ENCODE assay signal across 11 mouse cellular contexts in the genomic region with DNA sequence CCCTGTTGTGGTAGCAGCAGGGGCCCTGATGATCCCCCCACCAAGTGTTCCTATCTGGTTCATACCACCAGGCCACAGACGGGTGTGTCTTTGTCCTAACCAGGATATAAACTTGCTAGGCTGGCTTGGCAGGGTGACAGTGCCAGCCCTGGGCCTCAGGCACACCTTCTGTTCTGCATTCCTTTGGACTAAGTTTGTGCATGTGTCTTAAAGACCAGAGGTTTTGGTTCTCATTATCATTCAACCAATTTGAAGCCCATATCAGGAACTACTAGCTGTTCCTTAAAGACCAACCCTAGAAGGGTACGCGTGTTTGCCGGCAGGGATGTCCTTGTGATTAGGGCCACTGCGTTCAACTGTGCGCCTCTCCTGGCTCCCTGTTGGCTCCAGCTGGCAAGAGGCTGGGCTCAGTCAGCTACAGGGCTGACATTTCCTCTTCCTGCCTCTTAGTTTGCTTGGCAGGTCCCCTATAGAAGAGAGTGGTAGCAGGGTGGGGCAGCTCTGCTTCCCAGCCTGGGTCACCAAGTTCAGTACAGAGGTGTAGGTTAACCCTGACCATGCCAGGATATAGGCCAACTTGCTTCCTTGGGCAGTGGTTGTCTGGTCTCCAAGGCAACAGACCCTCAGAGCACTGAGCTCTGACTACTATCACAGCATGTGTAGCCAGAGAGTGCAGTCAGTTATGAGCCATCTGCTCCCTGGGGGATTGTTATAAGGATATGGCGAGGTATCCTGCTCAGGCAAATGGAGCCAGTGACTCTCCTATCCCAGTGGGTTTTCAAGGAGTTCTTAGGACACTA. TPM values are rescaled to one million over a fixed set of nuclear protein-coding genes. Genes with fewer than 3 reads are reported as not detected.
A peak's percentile ranks its signal among the peaks of the same experiment; 100 is the strongest.
DNase-seq lines count a peak whose midpoint lies in the region; ATAC-seq and TF ChIP-seq lines count a peak whose summit lies in the region.
"Had no signal": no experiment of that assay in that cellular context is flagged by ENCODE, and none has a peak within 500 bp of the region (broad histone marks: within the 10 kb centered on the region; RNA-seq: fewer than 3 reads in every experiment).

No protein-coding gene starts in this region.

- 20% methylated on average over 7 of the region's 7 CpGs for WGBS in heart, adult 2 months
- 44% methylated on average over 7 of the region's 7 CpGs for WGBS in heart, embryonic 11.5 days (ENCODE audit: insufficient replicate concordance)
- 24% methylated on average over 7 of the region's 7 CpGs for WGBS in liver, embryonic 14.5 days (ENCODE audit: insufficient replicate concordance)

- no peaks in the 10 kb centered on the region for H3K79me2 ChIP-seq in heart, adult 2 months (replicated peaks; ENCODE audit: control insufficient read depth, insufficient read depth, low read length)

- TF ChIP-seq POLR2A in heart, adult 2 months (IDR thresholded peaks at IDR 0.05; ENCODE audit: insufficient read depth, low read depth, low read length), result no peak

- no peak for DNase-seq in heart, adult 2 months
- DNase-seq in urinary bladder, postnatal 14 days (ENCODE audit: low spot score), result peak; percentile 90
- DNase-seq in urinary bladder, postnatal 4 days (ENCODE audit: low spot score in 2 of 2), result no peak
- no peak for DNase-seq in liver, embryonic 14.5 days (ENCODE audit: low read depth in 3 of 3, low spot score in 3 of 3)
- peak; percentile 14 for DNase-seq in testis, postnatal 14 days (ENCODE audit: low spot score)
- DNase-seq in c-Kit-positive CD71-positive TER-119-positive erythroid progenitor cells, embryonic 14.5 days (ENCODE audit: low spot score), result no peak
- no peak for DNase-seq in adrenal gland, postnatal 14 days

- peak overlapping the region; percentile 7; the same call in 1 of the 2 replicates for H3K27ac ChIP-seq in heart, adult 2 months
- no peak overlapping the region for H3K27ac ChIP-seq in heart, embryonic 11.5 days (ENCODE audit: low read depth, low read length)
- H3K27ac ChIP-seq in liver, embryonic 14.5 days, result no peak overlapping the region
- H3K27ac ChIP-seq: hindbrain, embryonic 12.5 days had no signal

- TF ChIP-seq EP300 in heart, adult 2 months (IDR thresholded peaks at IDR 0.05; ENCODE audit: insufficient read depth, low read depth, low read length), result no peak
- TF ChIP-seq EP300 in liver, embryonic 14.5 days (IDR thresholded peaks at IDR 0.05; ENCODE audit: low read depth), result no peak

- H3K4me2 ChIP-seq in heart, embryonic 11.5 days, result no peak overlapping the region
- H3K4me2 ChIP-seq in liver, embryonic 14.5 days (ENCODE audit: low read depth), result no peak overlapping the region
- H3K4me2 ChIP-seq: hindbrain, embryonic 12.5 days; midbrain, embryonic 11.5 days had no signal

- peaks cover 6% of the 10 kb centered on the region for H3K27me3 ChIP-seq in heart, adult 2 months (ENCODE audit: control insufficient read depth, insufficient read depth, low read length)
- H3K27me3 ChIP-seq in heart, embryonic 11.5 days (ENCODE audit: control insufficient read depth, insufficient read depth, low read length), result peaks cover 44% of the 10 kb centered on the region
- H3K27me3 ChIP-seq in liver, embryonic 14.5 days (ENCODE audit: control insufficient read depth, insufficient read depth, low read length), result peaks cover 38% of the 10 kb centered on the region

- H3K4me3 ChIP-seq in heart, adult 2 months, result no peak overlapping the region
- H3K4me3 ChIP-seq in heart, embryonic 11.5 days (ENCODE audit: low read depth, low read length), result no peak overlapping the region
- H3K4me3 ChIP-seq in liver, embryonic 14.5 days (ENCODE audit: insufficient read depth in 1 of 2, low read depth in 2 of 2, low read length in 2 of 2), result no peak overlapping the region
- H3K4me3 ChIP-seq: hindbrain, embryonic 12.5 days had no signal

- no peaks in the 10 kb centered on the region for H3K9me3 ChIP-seq in heart, embryonic 11.5 days (replicated peaks; ENCODE audit: control insufficient read depth, low read length)
- no peaks in the 10 kb centered on the region for H3K9me3 ChIP-seq in liver, embryonic 14.5 days (ENCODE audit: control insufficient read depth, low read length)
- H3K9me3 ChIP-seq: hindbrain, embryonic 12.5 days had no signal

- peaks cover 5% of the 10 kb centered on the region for H3K4me1 ChIP-seq in heart, adult 2 months (ENCODE audit: control insufficient read depth, insufficient read depth, low read length)
- H3K4me1 ChIP-seq in heart, embryonic 11.5 days (ENCODE audit: control insufficient read depth, insufficient read depth, low read length), result peaks cover 11% of the 10 kb centered on the region; the same call in 1 of the 2 replicates
- peaks cover 0 to 7% of the 10 kb centered on the region in 2 experiments; a peak in 1 of 4 replicates for H3K4me1 ChIP-seq in liver, embryonic 14.5 days (replicated peaks; ENCODE audit: control insufficient read depth in 2 of 2, insufficient read depth in 2 of 2, low read length in 1 of 2)

- no peak overlapping the region for H3K9ac ChIP-seq in heart, adult 2 months (ENCODE audit: low read depth, low read length)
- H3K9ac ChIP-seq in heart, embryonic 11.5 days (ENCODE audit: low read depth, low read length), result no peak overlapping the region
- H3K9ac ChIP-seq in liver, embryonic 14.5 days (replicated peaks), result no peak overlapping the region
- H3K9ac ChIP-seq: hindbrain, embryonic 12.5 days had no signal

- H3K36me3 ChIP-seq in heart, adult 2 months (ENCODE audit: control insufficient read depth, insufficient read depth, low read length), result no peaks in the 10 kb centered on the region
- H3K36me3 ChIP-seq in heart, embryonic 11.5 days (ENCODE audit: control insufficient read depth, insufficient read depth, low read length), result peaks cover 11% of the 10 kb centered on the region; the same call in 1 of the 2 replicates
- peaks cover 5% of the 10 kb centered on the region for H3K36me3 ChIP-seq in liver, embryonic 14.5 days (replicated peaks; ENCODE audit: control insufficient read depth, insufficient read depth, low read depth)

- no peak for ATAC-seq in heart, embryonic 11.5 days (replicated peaks; ENCODE audit: insufficient number of reproducible peaks, low FRiP score, low TSS enrichment)
- ATAC-seq in liver, embryonic 14.5 days (ENCODE audit: insufficient read depth), result peak; percentile 64; the same call in 1 of the 2 replicates

- intact Hi-C loops in heart, adult 2 months (cut with DNase I), result no loop called here

- no peak for TF ChIP-seq CTCF in heart, adult 2 months (IDR thresholded peaks at IDR 0.05)
- no peak for TF ChIP-seq CTCF in liver, embryonic 14.5 days (IDR thresholded peaks at IDR 0.05; ENCODE audit: low read depth)

RNA-seq across cellular contexts. Expression of gene Tmem210, which starts 0.9 kb away (rescaled TPM):
- total RNA-seq in heart, adult 2 months (2021), result not detected
- 0.27 and 0.44 TPM in 2 replicates for polyA plus RNA-seq in heart, adult 2 months (2012; rRNA removed)
- polyA plus RNA-seq in heart, embryonic 11.5 days (2014; fragmentation: Nextera tagmentation; extraction: Ambion mirVana), result not detected in 2 replicates
- polyA plus RNA-seq in liver, embryonic 14.5 days (2012; rRNA removed), result not detected in 2 replicates
- polyA plus RNA-seq in liver, embryonic 14.5 days (2014; fragmentation: Nextera tagmentation; extraction: Ambion mirVana), result not detected in 2 replicates
- not detected in 2 replicates for total RNA-seq in adrenal gland, postnatal 14 days (2021)
- total RNA-seq: CH12.LX had no signal
- polyA plus RNA-seq: hindbrain, embryonic 12.5 days; midbrain, embryonic 11.5 days had no signal

RNA-seq across cellular contexts. Expression of gene Lrrc26, which starts 2.7 kb away (rescaled TPM):
- not detected for total RNA-seq in heart, adult 2 months (2021)
- 2.9 TPM in 1 of 2 replicates, not detected in the other for polyA plus RNA-seq in heart, adult 2 months (2012; rRNA removed)
- not detected in 2 replicates for polyA plus RNA-seq in heart, embryonic 11.5 days (2014; fragmentation: Nextera tagmentation; extraction: Ambion mirVana)
- polyA plus RNA-seq in liver, embryonic 14.5 days (2012; rRNA removed), result not detected in 2 replicates
- polyA plus RNA-seq in liver, embryonic 14.5 days (2014; fragmentation: Nextera tagmentation; extraction: Ambion mirVana), result not detected in 2 replicates
- not detected in 2 replicates for total RNA-seq in adrenal gland, postnatal 14 days (2021)
- total RNA-seq: CH12.LX had no signal
- polyA plus RNA-seq: hindbrain, embryonic 12.5 days; midbrain, embryonic 11.5 days had no signal

RNA-seq across cellular contexts. Expression of gene Anapc2, which starts 14.8 kb away (rescaled TPM):
- total RNA-seq in heart, adult 2 months (2021), result 10 to 100 TPM; 36.0 to 36.3 TPM
- 57.2 and 68.2 TPM in 2 replicates for polyA plus RNA-seq in heart, adult 2 months (2012; rRNA removed)
- 73.0 and 76.1 TPM in 2 replicates for polyA plus RNA-seq in heart, embryonic 11.5 days (2014; fragmentation: Nextera tagmentation; extraction: Ambion mirVana)
- polyA plus RNA-seq in liver, embryonic 14.5 days (2012; rRNA removed), result 20.5 and 23.8 TPM in 2 replicates
- polyA plus RNA-seq in liver, embryonic 14.5 days (2014; fragmentation: Nextera tagmentation; extraction: Ambion mirVana), result 30.2 TPM in 2 replicates
- 63.9 and 66.1 TPM in 2 replicates for total RNA-seq in adrenal gland, postnatal 14 days (2021)

RNA-seq across cellular contexts. Expression of gene Ssna1, which starts 14.8 kb away (rescaled TPM):
- total RNA-seq in heart, adult 2 months (2021), result 10 to 100 TPM; 39.7 to 41.5 TPM
- 33.1 and 36.3 TPM in 2 replicates for polyA plus RNA-seq in heart, adult 2 months (2012; rRNA removed)
- 156 and 175 TPM in 2 replicates for polyA plus RNA-seq in heart, embryonic 11.5 days (2014; fragmentation: Nextera tagmentation; extraction: Ambion mirVana)
- polyA plus RNA-seq in liver, embryonic 14.5 days (2012; rRNA removed), result 65.8 and 76.0 TPM in 2 replicates
- 145 and 155 TPM in 2 replicates for polyA plus RNA-seq in liver, embryonic 14.5 days (2014; fragmentation: Nextera tagmentation; extraction: Ambion mirVana)
- 45.8 and 49.8 TPM in 2 replicates for total RNA-seq in adrenal gland, postnatal 14 days (2021)

RNA-seq across cellular contexts. Expression of gene Tprn, which starts 24.6 kb away (rescaled TPM):
- 1 to 10 TPM; 5.9 to 6.7 TPM for total RNA-seq in heart, adult 2 months (2021)
- polyA plus RNA-seq in heart, adult 2 months (2012; rRNA removed), result 7.5 and 9.9 TPM in 2 replicates
- polyA plus RNA-seq in heart, embryonic 11.5 days (2014; fragmentation: Nextera tagmentation; extraction: Ambion mirVana), result 3.3 TPM in 2 replicates
- polyA plus RNA-seq in liver, embryonic 14.5 days (2012; rRNA removed), result 1.6 and 2.6 TPM in 2 replicates
- polyA plus RNA-seq in liver, embryonic 14.5 days (2014; fragmentation: Nextera tagmentation; extraction: Ambion mirVana), result 2.4 and 3.2 TPM in 2 replicates
- total RNA-seq in adrenal gland, postnatal 14 days (2021), result 10.9 and 13.4 TPM in 2 replicates

Comparison
In these comparisons a context has a peak if more than half of its experiments do, and no peak if none do; other contexts are left out.
1. DNase-seq: peak in urinary bladder, postnatal 14 days (single experiment) and testis, postnatal 14 days (single experiment); none in heart, adult 2 months (0 of 2), urinary bladder, postnatal 4 days (0 of 2), liver, embryonic 14.5 days (0 of 3), c-Kit-positive CD71-positive TER-119-positive erythroid progenitor cells, embryonic 14.5 days (single experiment) and adrenal gland, postnatal 14 days (single experiment).